Mouse (Mus musculus): ENCODE measurements at regions not wholly inside any gene's neighbourhood (a gene's known extent, or its start where the extent isn't known, plus 50 kb on each side); places are given as distances from the start of the nearest gene placed in this dataset.

DNA sequence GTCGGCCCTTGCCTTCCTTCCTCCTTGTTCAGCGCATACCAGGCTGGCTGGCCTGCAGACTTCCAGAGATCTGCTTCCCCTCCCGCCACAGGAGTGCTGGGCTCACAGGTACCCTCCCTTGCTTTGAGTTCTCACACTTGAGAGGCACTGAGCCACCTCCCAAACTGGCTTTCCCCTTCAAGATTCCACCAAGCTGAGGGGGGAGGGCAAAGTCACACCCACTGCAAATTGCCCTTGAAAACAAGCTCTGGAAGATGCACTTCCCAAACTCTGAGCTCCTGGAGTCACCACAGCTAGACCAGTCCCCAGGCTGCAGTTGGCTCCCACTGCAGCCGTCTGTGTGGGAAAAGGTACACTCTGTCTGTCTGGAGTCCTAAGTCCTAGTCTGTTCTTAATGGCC, 142.1 kb upstream of the Slc22a12 start:
- DNase-seq (ENCODE audit: low spot score in 2 of 2) = no peak

GRCm38 (mm10) chr19:6679392-6680307, 136.8 kb upstream of the Slc22a12 start:
- DNase-seq (ENCODE audit: low spot score in 2 of 2) = no peak

- no peak for DNase-seq (ENCODE audit: low spot score in 2 of 2)
Measured at GRCm38 (mm10) chr19:6677511-6677910, 134.7 kb upstream of the Slc22a12 start.

DNA sequence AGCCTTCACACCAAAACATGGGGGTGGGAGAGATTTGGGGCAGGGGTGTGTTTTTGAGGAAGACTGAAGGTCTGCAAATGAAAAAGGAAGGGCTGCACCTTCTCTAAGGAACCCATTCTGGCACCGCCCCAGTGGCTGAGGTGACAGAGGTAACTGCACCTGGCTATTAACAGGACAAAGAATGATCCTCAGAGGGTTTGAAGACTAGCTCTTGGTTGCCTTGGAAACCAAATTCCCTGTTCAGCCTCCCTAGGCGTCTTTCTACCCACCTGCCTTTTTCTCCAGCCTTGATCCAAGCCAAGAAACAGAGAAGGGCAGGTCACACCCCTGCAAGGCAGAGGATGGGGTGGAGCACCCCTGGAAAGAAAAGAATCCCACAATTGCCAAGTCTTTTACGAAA, 132.8 kb upstream of the Slc22a12 start:
- DNase-seq (ENCODE audit: low spot score in 2 of 2) = no peak

DNA sequence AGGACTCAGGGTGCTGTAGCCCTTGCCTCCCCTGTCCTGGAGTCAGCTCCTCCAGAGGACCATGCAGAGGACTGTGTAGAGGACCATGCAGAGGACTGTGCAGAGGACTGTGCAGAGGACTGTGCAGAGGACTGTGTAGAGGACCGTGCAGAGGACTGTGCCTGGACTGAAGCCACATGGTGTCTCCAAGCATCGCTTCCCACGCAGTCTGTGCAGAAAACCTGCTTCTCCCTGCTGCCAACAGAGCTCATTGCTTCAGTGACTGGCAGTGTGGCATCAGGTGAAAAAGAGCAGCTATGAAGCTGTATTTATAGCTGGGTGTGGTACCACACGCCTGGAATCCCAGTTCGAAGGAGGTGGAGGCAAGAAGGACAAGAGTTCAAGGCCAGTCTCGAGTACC, 128.9 kb upstream of the Slc22a12 start:
- DNase-seq (ENCODE audit: low spot score in 2 of 2) = peak; percentile 29 to 36

DNA sequence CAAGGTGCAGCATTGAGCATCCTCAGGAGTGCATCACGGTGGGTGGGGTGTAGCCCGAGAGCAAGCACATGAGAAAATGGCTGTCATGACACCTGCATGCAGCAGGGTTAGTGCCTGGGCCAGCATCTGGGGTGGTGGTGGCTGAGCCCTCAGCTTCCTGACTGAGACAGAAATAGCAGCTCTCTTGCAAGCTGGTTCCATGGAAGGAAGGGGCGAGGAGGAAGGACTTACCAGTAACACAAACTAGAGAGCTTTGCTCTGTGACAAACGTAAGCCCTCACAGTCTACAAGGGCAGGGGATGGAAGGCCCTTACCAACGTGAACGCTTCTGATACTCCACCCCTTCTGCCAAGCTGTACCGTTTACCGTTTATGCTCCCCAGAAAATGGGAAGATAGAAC, 127.0 kb upstream of the Slc22a12 start:
- DNase-seq (ENCODE audit: low spot score in 2 of 2) = no peak

DNA sequence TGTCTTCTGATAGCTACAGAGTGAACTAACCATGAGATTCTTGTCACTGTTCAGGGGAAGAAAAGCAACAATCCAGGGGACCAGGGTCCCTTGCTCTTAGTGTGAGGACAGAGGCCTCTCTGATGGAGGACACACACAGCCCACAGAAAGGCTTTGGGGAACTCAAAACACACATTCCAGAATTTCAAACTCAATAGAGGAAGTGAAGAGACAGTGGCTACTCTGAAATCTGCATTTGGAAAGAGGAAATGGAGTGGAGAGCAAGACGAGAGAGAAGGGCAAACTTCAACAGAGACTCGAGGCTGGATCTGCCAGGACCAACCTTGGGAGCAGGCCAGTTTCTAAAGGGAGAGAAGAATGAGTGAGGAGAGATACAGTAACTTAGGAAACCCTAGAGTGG, 125.7 kb upstream of the Slc22a12 start:
- DNase-seq (ENCODE audit: low spot score in 2 of 2) = no peak

DNA sequence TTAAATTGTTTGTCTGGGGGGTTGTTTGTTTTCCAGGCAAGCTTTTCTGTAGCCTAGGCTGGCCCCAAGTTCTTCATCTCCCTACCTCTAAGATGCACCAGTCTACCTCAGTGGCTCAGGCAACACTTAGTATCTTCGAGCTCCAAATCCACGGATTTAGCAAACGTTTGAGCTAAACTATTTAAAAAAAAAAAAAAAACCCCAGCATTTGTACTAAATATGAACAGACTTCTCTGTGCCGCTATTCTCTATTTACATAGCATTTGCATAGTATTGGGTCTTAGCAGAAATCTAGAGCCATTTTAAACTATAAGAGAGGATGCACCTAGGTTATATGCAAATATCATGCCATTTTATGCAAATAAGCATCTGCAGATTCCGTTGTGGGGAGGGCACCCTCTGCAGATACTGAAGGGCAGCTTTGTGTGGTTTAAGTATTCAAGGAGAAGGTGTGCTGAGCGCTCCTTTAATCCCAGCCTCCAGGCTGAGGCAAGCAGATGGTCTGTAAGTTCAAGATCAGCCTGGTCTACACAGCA, 123.4 kb upstream of the Slc22a12 start:
- DNase-seq (ENCODE audit: low spot score in 2 of 2) = no peak

DNA sequence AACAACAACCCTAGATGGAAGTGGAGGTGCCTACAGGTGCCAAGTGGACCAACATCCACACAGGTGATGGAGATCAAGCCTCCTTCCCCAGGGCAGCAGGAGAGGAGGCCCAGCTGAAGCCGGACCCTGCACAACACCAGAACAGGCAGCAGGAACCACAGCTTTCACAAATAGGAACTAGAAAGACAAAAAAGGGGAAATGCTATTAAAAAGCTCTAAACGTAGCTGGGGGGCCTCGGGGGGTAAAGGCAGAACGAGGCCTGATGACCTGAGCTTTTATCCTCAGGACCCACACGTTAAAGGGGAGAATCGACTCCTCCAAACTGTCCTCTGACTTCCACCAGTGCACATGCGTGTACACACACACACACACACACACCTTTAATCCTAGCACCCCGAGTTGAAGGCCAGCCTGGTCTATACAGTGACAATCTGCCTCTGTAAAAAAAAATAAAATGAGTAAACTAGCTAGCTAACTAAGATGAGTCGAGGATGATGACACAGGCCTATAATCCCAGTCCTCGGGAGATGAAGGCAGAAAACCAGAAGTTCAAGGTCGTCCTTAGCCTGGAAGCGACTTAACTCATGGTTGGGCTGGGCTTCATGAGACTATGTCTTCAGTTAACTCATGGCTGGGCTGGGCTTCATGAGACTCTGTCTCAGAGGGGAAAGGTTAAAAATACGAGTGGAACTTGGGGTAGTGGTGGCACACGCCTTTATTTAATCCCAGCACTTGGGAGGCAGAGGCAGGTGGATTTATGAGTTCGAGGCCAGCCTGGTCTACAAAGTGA, 122.6 kb upstream of the Slc22a12 start:
- DNase-seq (ENCODE audit: low spot score in 2 of 2) = no peak

GRCm38 (mm10) chr19:6664311-6664952, 121.6 kb upstream of the Slc22a12 start:
- no peak for DNase-seq (ENCODE audit: low spot score in 2 of 2)

- peak; percentile 87 to 89 for DNase-seq (ENCODE audit: low spot score in 2 of 2)
Measured at GRCm38 (mm10) chr19:6663391-6663790, 120.6 kb upstream of the Slc22a12 start.

- DNase-seq (ENCODE audit: low spot score in 2 of 2) = no peak
Measured at GRCm38 (mm10) chr19:6662346-6662939, 119.6 kb upstream of the Slc22a12 start.

- no peak for DNase-seq (ENCODE audit: low spot score in 2 of 2)
Measured at GRCm38 (mm10) chr19:6661508-6661871, 118.7 kb upstream of the Slc22a12 start.

DNA sequence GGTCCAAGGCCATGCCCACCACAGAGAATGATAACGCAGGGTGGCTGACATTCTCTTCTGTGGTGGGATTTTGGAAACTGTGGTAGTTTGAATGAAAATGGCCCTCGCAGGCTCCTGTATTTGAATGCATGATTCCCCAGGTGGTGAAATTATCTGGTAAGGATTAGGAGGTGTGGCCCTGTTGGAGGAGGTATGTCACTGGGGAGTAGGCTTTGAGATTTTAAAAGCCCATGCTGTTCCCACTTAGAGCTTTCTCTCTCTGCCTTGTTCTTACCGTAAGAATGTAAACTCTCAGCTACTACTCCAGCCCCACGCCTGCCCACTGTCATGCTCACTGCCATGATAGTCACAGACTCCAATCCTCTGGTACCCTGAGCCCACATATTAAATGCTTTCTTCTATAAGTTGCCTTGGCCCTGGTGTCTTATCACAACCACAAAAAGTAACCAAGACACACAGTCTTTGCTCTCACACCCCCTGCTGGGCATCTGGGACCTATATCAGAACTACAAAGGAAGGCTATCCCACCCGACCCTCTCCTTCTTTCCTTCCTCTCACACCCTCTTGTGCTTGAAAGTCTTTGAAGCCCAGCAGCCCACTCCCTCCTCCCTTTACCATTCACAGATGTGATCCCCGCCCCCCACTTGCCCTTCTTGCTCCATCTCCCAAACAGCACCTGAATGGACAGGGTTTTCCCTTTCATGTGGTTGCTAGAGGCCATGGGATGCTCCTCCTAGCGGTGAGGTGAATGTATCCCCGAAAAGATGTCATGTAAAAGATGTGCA, 118.1 kb upstream of the Slc22a12 start:
- DNase-seq (ENCODE audit: low spot score in 2 of 2) = no peak

DNA sequence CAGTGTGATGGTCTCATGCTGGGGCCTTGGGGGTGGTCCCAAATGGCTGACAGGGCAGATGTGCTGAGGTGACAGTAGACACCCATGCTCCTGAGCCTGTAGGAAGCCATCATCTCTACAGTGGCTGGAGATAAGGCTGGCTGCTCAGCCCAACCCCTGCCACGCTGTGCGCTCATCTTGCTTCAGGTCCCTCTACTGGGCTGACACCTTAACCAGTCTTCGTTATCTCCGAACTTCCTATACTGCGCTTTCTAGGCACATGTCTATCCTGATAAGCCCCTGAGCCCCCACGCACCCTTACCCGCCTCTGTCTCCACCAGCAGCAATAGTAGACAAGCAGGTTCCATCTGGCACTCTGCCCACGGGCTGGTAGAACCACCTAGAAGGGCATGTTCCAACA, 117.3 kb upstream of the Slc22a12 start:
- DNase-seq (ENCODE audit: low spot score in 2 of 2) = no peak

GRCm38 (mm10) chr19:6654550-6654949, 111.7 kb upstream of the Slc22a12 start:
- DNase-seq (ENCODE audit: low spot score in 2 of 2) = no peak

- DNase-seq (ENCODE audit: low spot score in 2 of 2) = no peak
Measured at GRCm38 (mm10) chr19:6652775-6653174, 109.9 kb upstream of the Slc22a12 start.

- DNase-seq (ENCODE audit: low spot score in 2 of 2) = no peak
Measured at GRCm38 (mm10) chr19:6651192-6651591, 108.4 kb upstream of the Slc22a12 start.

DNA sequence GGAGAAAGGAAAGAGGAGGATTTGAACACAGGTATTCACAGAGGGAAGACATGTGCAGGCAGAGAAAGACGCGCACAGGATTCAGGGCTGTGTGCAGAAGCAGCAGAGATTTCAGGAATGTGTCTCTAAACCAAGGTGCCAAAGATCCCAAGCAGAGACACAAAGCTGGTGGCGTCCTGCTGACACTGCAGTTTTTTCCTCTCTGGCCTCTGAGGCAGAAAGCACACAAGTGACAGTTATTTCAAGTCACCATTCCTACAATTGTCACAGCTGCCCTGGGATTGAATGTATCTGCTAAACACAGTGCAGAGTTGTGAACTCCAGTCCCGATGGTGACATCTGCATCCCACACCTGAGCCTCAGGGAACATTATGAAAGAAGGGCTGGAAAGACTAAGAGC, 107.1 kb upstream of the Slc22a12 start:
- no peak for DNase-seq (ENCODE audit: low spot score in 2 of 2)

- DNase-seq (ENCODE audit: low spot score in 2 of 2) = no peak
Measured at GRCm38 (mm10) chr19:6647686-6648085, 104.9 kb upstream of the Slc22a12 start.

DNA sequence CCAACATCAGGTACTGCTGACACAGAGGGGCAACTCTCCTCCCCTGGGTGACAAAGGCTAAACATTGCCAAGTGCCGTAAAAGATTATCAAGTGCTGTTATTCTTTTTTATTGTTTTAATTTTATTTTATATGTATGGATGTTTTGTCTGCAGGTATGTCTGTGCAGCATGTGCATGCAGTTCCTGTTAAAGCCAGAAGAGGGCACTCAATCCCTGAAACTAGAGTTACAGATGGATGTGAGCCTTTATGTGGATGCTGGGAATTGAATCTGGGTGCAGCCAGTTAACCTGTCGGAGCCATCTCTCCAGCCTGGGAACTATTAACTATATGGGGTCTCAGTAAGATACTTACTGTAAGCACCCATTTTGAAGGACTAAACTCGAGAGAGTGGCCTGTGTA, 104.4 kb upstream of the Slc22a12 start:
- DNase-seq (ENCODE audit: low spot score in 2 of 2) = no peak
